Mouse (Mus musculus): Measurements from ENCODE around the gene Upf3b. TPM values are rescaled to one million over a fixed set of nuclear protein-coding genes. Genes with fewer than 3 reads are reported as not detected.

Gene Upf3b
- polyA plus RNA-seq, 1 experiment from 2014 or later: 19.0 TPM

DNA sequence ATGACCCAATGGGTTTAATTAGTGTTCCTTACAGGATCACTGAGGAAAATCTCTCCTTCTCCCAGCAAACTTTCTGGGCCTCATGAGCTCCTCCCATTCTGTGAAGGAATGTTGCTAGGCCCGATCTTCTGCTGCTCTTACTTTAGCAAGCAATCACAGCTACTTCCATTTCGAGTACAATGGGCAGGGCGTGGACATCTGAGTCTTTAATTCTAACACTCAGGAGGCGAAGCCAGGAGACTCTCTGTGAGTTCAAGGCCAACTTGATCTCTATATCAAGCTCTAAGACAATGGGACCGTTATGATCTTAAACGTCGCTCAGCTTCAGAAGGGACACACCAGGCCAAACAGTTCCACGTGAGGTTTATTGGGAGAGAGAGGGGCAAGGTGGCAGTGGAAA is 33.5 kb downstream of the Upf3b start:
- no peaks in the 10 kb centered on the region for H3K4me1 ChIP-seq (ENCODE audit: insufficient read depth)
- H3K9ac ChIP-seq: no peak overlapping the region
- 62% methylated on average over 8 of the region's 8 CpGs for WGBS
- no peak for DNase-seq
- H3K27me3 ChIP-seq (ENCODE audit: insufficient read depth, low read length): no peaks in the 10 kb centered on the region
- ATAC-seq (ENCODE audit: insufficient read depth): no peak
- no peak overlapping the region for H3K27ac ChIP-seq (ENCODE audit: low read depth)
- H3K9me3 ChIP-seq (ENCODE audit: low read depth, low read length): no peaks in the 10 kb centered on the region
- H3K36me3 ChIP-seq (ENCODE audit: insufficient read depth): peaks cover 9% of the 10 kb centered on the region
- H3K4me2 ChIP-seq: no peak overlapping the region
- TF ChIP-seq CTCF (IDR thresholded peaks at IDR 0.05; ENCODE audit: low read depth): no peak
- H3K4me3 ChIP-seq (ENCODE audit: low read depth, low read length): no peak overlapping the region

DNA sequence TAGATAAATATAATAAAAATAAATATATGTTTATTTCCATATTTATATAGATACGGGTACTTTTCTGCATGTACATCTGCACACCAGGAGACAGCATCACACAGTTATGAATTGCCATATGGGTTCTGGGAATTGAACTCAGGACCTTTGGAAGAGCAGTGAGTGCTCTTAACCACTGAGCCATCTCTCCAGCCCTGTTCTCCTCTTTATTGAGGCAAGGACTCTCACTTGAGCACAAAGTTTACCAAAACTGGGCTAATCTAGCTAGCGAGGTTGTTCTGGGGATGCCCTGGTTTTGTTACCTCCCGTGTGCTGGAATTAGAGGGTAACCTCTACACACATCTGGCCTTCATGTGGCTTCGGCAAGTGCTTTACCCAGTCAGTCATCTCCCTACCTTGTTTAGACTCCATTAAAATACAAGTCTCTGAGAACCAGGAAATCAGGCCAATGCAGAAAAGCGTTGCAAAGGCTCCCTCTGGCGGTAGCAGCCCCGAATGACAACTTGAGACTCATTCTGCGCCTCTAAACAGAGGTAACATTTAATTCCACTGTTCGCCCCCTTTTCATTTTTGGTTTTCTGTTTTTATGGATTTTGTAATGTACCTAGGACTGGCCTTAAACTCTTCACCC is 35.7 kb downstream of the Upf3b start:
- no peak overlapping the region for H3K4me2 ChIP-seq
- TF ChIP-seq CTCF (IDR thresholded peaks at IDR 0.05; ENCODE audit: low read depth): peak; percentile 79
- no peaks in the 10 kb centered on the region for H3K9me3 ChIP-seq (ENCODE audit: low read depth, low read length)
- H3K4me1 ChIP-seq (ENCODE audit: insufficient read depth): no peaks in the 10 kb centered on the region
- H3K9ac ChIP-seq: no peak overlapping the region
- WGBS: 34% methylated on average over 9 of the region's 9 CpGs
- no peaks in the 10 kb centered on the region for H3K27me3 ChIP-seq (ENCODE audit: insufficient read depth, low read length)
- DNase-seq: peak; percentile 81
- ATAC-seq (ENCODE audit: insufficient read depth): no peak
- no peak overlapping the region for H3K4me3 ChIP-seq (ENCODE audit: low read depth, low read length)
- H3K36me3 ChIP-seq (ENCODE audit: insufficient read depth): no peaks in the 10 kb centered on the region
- no peak overlapping the region for H3K27ac ChIP-seq (ENCODE audit: low read depth)

DNA sequence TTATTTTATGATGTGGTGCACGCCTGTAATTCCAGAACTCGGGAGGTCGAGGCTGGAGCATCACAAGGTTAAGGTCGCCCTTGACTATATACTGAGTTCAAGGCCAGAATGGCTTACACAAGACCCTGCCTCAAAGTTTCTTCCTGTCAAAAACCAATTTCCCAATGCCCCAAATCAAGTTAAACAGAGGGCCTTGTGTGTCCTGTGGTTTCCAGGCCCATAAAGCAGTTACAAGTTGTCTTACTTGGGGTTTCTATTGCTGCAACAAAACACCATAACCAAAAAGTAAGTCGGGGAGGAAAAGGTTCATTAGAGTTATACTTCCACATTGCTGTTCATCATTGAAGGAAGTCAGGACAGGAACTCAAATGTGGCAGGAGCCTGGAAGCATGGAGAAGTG is 41.4 kb downstream of the Upf3b start:
- Histone ChIP-seq H3K4me2 (no peak overlapping the region), H3K9ac (no peak overlapping the region), H3K27me3 (ENCODE audit: insufficient read depth, low read length) (no peaks in the 10 kb centered on the region), H3K27ac (ENCODE audit: low read depth) (no peak overlapping the region), H3K9me3 (ENCODE audit: low read depth, low read length) (no peaks in the 10 kb centered on the region), H3K4me1 (ENCODE audit: insufficient read depth) (no peaks in the 10 kb centered on the region), H3K4me3 (ENCODE audit: low read depth, low read length) (no peak overlapping the region), H3K36me3 (ENCODE audit: insufficient read depth) (no peaks in the 10 kb centered on the region)
- WGBS: 73% methylated on average over 5 of the region's 5 CpGs
- TF ChIP-seq CTCF (IDR thresholded peaks at IDR 0.05; ENCODE audit: low read depth): no peak
- DNase-seq (no peak), ATAC-seq (ENCODE audit: insufficient read depth) (no peak)

DNA sequence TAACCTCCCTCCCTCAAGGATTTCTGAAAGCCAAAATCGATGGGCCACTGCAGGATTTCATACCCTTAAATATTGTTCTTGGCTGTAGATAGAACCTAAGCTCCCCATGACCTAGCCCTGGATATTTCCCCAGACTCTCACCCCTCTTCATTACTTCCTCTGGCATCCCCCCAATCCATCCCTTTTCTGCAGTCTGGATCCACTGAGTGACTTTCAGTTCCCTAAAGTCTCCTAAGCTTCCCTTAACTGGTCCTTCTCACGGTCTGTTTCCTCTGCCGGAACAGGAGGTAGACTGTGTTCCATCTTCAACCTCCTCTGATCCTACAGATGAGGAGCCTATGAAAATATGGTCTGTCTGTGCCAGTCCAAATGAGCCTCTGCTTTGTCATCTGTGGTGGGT is 42.8 kb downstream of the Upf3b start:
- Histone ChIP-seq H3K4me3 (ENCODE audit: low read depth, low read length) (no peak overlapping the region), H3K9ac (no peak overlapping the region), H3K36me3 (ENCODE audit: insufficient read depth) (no peaks in the 10 kb centered on the region), H3K9me3 (ENCODE audit: low read depth, low read length) (no peaks in the 10 kb centered on the region), H3K27me3 (ENCODE audit: insufficient read depth, low read length) (no peaks in the 10 kb centered on the region), H3K27ac (ENCODE audit: low read depth) (no peak overlapping the region), H3K4me2 (no peak overlapping the region), H3K4me1 (ENCODE audit: insufficient read depth) (no peaks in the 10 kb centered on the region)
- no peak for TF ChIP-seq CTCF (IDR thresholded peaks at IDR 0.05; ENCODE audit: low read depth)
- no peak for ATAC-seq (ENCODE audit: insufficient read depth)
- no peak for DNase-seq
- WGBS: 75% methylated on average over 3 of the region's 3 CpGs

DNA sequence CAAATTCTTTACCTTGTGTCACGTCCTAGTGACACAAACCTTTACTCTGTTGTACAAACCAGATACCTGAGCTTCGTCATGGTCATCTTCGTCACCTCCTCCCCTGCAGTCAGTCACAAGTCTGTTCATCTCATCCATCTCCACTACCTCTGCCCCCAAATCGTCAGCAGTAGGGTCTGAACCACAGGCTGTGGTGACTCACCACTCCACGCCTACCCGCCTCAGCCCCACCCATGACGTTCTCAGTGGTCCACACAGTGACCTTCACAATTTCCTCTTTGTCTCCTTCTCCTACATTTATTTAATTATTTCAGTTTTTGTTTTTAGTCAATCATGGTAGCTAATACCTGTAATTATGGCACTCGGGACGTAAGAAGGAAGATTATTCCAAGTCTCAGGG is 46.2 kb downstream of the Upf3b start:
- TF ChIP-seq CTCF (IDR thresholded peaks at IDR 0.05; ENCODE audit: low read depth): no peak
- Histone ChIP-seq H3K4me1 (ENCODE audit: insufficient read depth) (no peaks in the 10 kb centered on the region), H3K4me2 (no peak overlapping the region), H3K9me3 (ENCODE audit: low read depth, low read length) (no peaks in the 10 kb centered on the region), H3K4me3 (ENCODE audit: low read depth, low read length) (no peak overlapping the region), H3K27me3 (ENCODE audit: insufficient read depth, low read length) (no peaks in the 10 kb centered on the region), H3K36me3 (ENCODE audit: insufficient read depth) (no peaks in the 10 kb centered on the region), H3K27ac (ENCODE audit: low read depth) (no peak overlapping the region), H3K9ac (no peak overlapping the region)
- WGBS: 75% methylated on average over 9 of the region's 9 CpGs
- ATAC-seq (ENCODE audit: insufficient read depth) (no peak), DNase-seq (no peak)

DNA sequence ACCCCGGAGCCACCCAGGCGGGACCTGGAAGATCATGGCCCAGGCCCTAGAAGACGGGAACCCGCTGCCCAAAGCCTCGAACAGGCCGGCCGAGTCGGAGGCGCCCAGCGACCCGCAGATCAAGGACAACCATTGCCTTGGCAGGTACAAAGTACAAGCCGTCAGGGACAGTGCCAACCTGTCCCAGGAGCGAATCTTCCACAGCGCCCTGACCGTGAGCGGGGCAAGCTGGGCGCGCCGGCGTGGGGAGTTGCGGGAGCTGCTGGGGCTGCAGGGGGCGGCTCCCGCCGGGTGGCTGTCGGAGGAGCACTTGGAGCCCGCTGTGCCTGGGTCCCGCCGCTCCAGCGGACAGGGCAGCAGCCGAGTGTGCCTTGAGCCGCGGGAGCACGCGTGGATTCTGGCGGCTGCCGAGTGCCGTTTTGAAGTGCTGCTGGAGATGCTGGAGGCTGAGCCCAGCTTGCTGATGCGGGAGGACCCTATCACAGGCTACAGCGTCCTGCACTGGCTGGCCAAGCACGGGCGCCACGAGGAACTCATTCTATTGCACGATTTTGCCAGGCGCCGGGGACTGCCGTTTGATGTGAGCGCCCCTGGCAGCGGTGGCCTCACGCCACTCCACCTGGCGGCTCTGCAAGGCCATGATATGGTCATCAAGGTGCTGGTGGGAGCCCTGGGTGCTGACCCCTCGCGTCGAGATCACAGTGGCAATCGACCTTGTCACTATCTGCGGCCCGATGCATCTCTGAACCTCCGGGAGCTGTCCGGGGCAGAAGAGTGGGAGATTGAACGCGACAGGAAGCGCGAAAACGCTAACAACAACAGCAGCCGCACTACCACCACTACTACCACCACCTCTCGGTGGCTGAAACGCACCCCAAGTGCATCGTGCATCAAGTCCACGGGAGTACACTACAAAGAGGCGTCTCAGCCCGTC is 61.0 kb downstream of the Upf3b start:
- 0 out of 2 replicates have a peak overlapping the region, but pooled peaks have one; percentile 3 for H3K9ac ChIP-seq
- WGBS: 10% methylated on average over 59 of the region's 70 CpGs

More for the DNA sequence above, 61.0 kb downstream of the Upf3b start:
- Histone ChIP-seq H3K36me3 (ENCODE audit: insufficient read depth) (no peaks in the 10 kb centered on the region), H3K27me3 (ENCODE audit: insufficient read depth, low read length) (peaks cover 42% of the 10 kb centered on the region), H3K4me3 (ENCODE audit: low read depth, low read length) (peak overlapping the region; percentile 32), H3K27ac (ENCODE audit: low read depth) (no peak overlapping the region), H3K9me3 (ENCODE audit: low read depth, low read length) (no peaks in the 10 kb centered on the region), H3K4me2 (peak overlapping the region; percentile 59), H3K4me1 (ENCODE audit: insufficient read depth) (no peaks in the 10 kb centered on the region)
- TF ChIP-seq CTCF (IDR thresholded peaks at IDR 0.05; ENCODE audit: low read depth): no peak
- DNase-seq: peak; percentile 10
- 0 out of 2 replicates have a peak, but pooled peaks have one; percentile 24 for ATAC-seq (ENCODE audit: insufficient read depth)

Data from lung, embryonic 14.5 days (tissue).